Mouse (Mus musculus): ENCODE measurements at regions not wholly inside any gene's neighbourhood (a gene's known extent, or its start where the extent isn't known, plus 50 kb on each side); places are given as distances from the start of the nearest gene placed in this dataset.

DNA sequence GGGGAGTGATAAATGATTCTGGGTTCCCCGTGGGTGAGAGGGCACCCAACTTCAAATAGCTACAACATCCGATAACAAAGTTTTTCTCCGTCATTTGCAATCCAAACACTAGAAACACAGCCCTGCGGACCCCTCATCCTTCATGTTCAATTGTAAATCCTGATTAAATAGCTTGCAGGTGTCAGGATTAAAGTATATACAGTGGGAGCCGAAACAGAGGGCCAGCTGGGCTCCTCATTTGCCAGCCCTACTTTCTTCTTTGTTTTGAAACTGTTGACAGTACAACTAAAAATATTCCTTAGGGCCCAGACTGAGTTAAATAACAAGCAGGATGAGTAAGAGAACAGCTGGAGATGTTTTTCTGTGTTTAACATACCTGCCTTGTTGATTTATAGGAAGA lies 95.5 kb downstream of the Polr2m start:
- no peak overlapping the region for H3K4me2 ChIP-seq (replicated peaks)
- no peak overlapping the region for H3K27ac ChIP-seq
- no peak for DNase-seq (ENCODE audit: low spot score)
- H3K9me3 ChIP-seq (ENCODE audit: control insufficient read depth, low read length), result no peaks in the 10 kb centered on the region
- WGBS, result 74% methylated on average over 5 of the region's 5 CpGs
- no peak for ATAC-seq (ENCODE audit: low FRiP score)
- H3K27me3 ChIP-seq (ENCODE audit: control insufficient read depth, insufficient read depth, low read length), result no peaks in the 10 kb centered on the region
- no peaks in the 10 kb centered on the region for H3K4me1 ChIP-seq (replicated peaks; ENCODE audit: control insufficient read depth, insufficient read depth, low read length)
- H3K9ac ChIP-seq, result no peak overlapping the region
- no peak overlapping the region for H3K4me3 ChIP-seq (replicated peaks; ENCODE audit: low read length)
- no peaks in the 10 kb centered on the region for H3K36me3 ChIP-seq (replicated peaks; ENCODE audit: control insufficient read depth, insufficient read depth)

DNA sequence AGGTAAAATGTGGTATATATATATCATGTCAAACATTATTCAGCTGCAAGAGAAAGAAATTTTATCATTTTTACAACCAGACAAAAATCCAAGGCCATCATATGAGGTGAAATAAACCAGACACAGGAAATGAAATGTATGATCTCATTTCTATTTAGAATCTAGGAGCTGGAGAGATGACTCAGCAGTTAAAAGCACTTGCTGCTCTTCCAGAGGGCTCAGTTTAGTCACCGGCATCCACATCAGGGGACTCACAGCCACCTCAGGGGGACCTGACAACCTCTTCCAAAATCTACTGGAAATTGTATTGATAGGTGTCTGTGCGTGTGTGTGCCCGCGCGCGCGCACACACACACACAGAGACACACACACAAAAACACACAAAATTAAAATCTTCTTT lies 98.3 kb downstream of the Polr2m start:
- Histone ChIP-seq H3K27ac (no peak overlapping the region), H3K27me3 (ENCODE audit: control insufficient read depth, insufficient read depth, low read length) (no peaks in the 10 kb centered on the region), H3K4me1 (replicated peaks; ENCODE audit: control insufficient read depth, insufficient read depth, low read length) (no peaks in the 10 kb centered on the region), H3K4me3 (replicated peaks; ENCODE audit: low read length) (no peak overlapping the region), H3K9ac (no peak overlapping the region), H3K36me3 (replicated peaks; ENCODE audit: control insufficient read depth, insufficient read depth) (no peaks in the 10 kb centered on the region), H3K4me2 (replicated peaks) (no peak overlapping the region), H3K9me3 (ENCODE audit: control insufficient read depth, low read length) (no peaks in the 10 kb centered on the region)
- WGBS, result 94% methylated on average over 7 of the region's 7 CpGs
- DNase-seq (ENCODE audit: low spot score) (no peak), ATAC-seq (ENCODE audit: low FRiP score) (no peak)

DNA sequence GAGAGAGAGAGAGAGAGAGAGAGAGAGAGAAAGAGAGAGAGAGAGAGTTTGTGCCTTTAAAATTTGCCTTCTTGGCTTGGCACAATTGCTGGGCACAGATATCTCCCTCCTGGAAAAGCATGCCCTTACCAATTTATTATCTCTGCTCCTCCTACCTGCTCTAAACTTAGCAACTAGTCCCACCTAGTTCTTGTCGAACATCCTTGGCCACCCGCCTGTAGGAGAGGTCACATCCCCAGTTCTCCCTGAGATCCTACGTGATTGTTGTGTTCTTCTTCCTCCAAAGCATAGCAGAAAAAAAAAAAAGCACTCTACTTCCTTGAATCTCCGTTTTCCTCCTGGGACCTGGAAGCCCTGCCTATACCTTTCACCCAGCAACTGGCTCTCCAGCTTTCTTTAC lies 101.8 kb downstream of the Polr2m start:
- no peak overlapping the region for H3K9ac ChIP-seq
- H3K4me1 ChIP-seq (replicated peaks; ENCODE audit: control insufficient read depth, insufficient read depth, low read length), result no peaks in the 10 kb centered on the region
- H3K4me3 ChIP-seq (replicated peaks; ENCODE audit: low read length), result no peak overlapping the region
- no peak overlapping the region for H3K27ac ChIP-seq
- no peaks in the 10 kb centered on the region for H3K9me3 ChIP-seq (ENCODE audit: control insufficient read depth, low read length)
- no peak for ATAC-seq (ENCODE audit: low FRiP score)
- no peak for DNase-seq (ENCODE audit: low spot score)
- H3K36me3 ChIP-seq (replicated peaks; ENCODE audit: control insufficient read depth, insufficient read depth), result no peaks in the 10 kb centered on the region
- H3K27me3 ChIP-seq (ENCODE audit: control insufficient read depth, insufficient read depth, low read length), result no peaks in the 10 kb centered on the region
- no peak overlapping the region for H3K4me2 ChIP-seq (replicated peaks)
- WGBS, result 82% methylated on average over 4 of the region's 4 CpGs

DNA sequence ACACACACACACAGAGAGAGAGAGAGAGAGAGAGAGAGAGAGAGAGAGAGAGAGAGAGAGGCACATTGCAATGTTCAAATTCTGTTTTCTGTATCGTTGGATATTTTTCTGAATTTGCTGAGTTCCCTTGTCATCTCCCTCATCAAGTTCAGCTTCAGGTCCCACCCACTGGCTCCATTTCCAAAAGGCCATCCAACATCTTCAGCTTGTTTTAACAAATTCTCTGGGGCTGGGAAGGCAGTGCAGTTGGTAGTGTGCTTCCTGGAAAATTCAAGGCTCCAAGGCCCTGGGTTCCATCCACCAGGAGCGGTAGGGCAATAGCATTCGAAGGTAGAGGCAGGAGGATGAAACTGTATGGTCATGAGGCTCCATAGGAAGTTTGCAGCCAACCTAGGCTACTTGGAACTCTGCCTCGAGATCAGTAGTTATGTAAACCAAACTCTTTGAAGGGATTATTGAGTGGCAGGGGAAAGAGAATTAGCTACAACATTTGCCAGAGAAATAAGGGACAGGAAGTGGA lies 105.9 kb downstream of the Polr2m start:
- no peak overlapping the region for H3K27ac ChIP-seq
- no peaks in the 10 kb centered on the region for H3K9me3 ChIP-seq (ENCODE audit: control insufficient read depth, low read length)
- no peak overlapping the region for H3K4me3 ChIP-seq (replicated peaks; ENCODE audit: low read length)
- no peak overlapping the region for H3K4me2 ChIP-seq (replicated peaks)
- WGBS, result 80% methylated on average over 4 of the region's 4 CpGs
- H3K27me3 ChIP-seq (ENCODE audit: control insufficient read depth, insufficient read depth, low read length), result no peaks in the 10 kb centered on the region
- ATAC-seq (ENCODE audit: low FRiP score) (no peak), DNase-seq (ENCODE audit: low spot score) (no peak)
- no peaks in the 10 kb centered on the region for H3K36me3 ChIP-seq (replicated peaks; ENCODE audit: control insufficient read depth, insufficient read depth)
- no peaks in the 10 kb centered on the region for H3K4me1 ChIP-seq (replicated peaks; ENCODE audit: control insufficient read depth, insufficient read depth, low read length)
- no peak overlapping the region for H3K9ac ChIP-seq

- ATAC-seq (ENCODE audit: low FRiP score) (no peak), DNase-seq (ENCODE audit: low spot score) (no peak)
- no peak overlapping the region for H3K4me2 ChIP-seq (replicated peaks)
- no peak overlapping the region for H3K9ac ChIP-seq
- 87% methylated on average over 5 of the region's 5 CpGs for WGBS
- no peaks in the 10 kb centered on the region for H3K27me3 ChIP-seq (ENCODE audit: control insufficient read depth, insufficient read depth, low read length)
- H3K4me3 ChIP-seq (replicated peaks; ENCODE audit: low read length), result no peak overlapping the region
- H3K4me1 ChIP-seq (replicated peaks; ENCODE audit: control insufficient read depth, insufficient read depth, low read length), result no peaks in the 10 kb centered on the region
- no peaks in the 10 kb centered on the region for H3K36me3 ChIP-seq (replicated peaks; ENCODE audit: control insufficient read depth, insufficient read depth)
- no peak overlapping the region for H3K27ac ChIP-seq
- 0 out of 2 replicates have a peak, but pooled peaks cover 7% of the 10 kb centered on the region for H3K9me3 ChIP-seq (ENCODE audit: control insufficient read depth, low read length)
These were observed 116.0 kb downstream of the Polr2m start for GRCm38 (mm10) chr9:71369760-71370159.

DNA sequence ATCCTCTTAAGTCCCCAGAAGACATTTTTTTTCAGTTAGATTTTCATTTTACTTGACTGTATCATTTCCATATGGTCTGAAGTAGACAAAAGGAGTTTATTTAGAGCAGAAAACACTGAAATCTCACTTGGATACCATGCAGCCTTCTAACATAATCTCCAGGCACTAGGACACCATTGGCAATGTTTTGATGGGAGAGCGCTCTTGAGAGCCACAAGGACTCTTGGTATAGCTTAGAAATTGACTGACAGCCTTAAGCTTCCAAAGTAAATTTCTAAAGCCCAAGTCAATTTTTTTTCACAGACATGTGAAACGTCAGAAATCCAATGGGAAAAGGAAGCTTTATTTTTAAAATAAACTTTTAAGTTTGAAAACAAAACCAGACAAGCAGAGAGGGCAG lies 116.5 kb downstream of the Polr2m start:
- Histone ChIP-seq H3K4me3 (replicated peaks; ENCODE audit: low read length) (no peak overlapping the region), H3K4me2 (replicated peaks) (no peak overlapping the region), H3K9ac (no peak overlapping the region), H3K27ac (no peak overlapping the region), H3K36me3 (replicated peaks; ENCODE audit: control insufficient read depth, insufficient read depth) (no peaks in the 10 kb centered on the region), H3K9me3 (ENCODE audit: control insufficient read depth, low read length) (0 out of 2 replicates have a peak, but pooled peaks cover 7% of the 10 kb centered on the region), H3K27me3 (ENCODE audit: control insufficient read depth, insufficient read depth, low read length) (no peaks in the 10 kb centered on the region), H3K4me1 (replicated peaks; ENCODE audit: control insufficient read depth, insufficient read depth, low read length) (no peaks in the 10 kb centered on the region)
- WGBS, result 83% methylated on average over 2 of the region's 2 CpGs
- DNase-seq (ENCODE audit: low spot score), result no peak
- no peak for ATAC-seq (ENCODE audit: low FRiP score)

DNA sequence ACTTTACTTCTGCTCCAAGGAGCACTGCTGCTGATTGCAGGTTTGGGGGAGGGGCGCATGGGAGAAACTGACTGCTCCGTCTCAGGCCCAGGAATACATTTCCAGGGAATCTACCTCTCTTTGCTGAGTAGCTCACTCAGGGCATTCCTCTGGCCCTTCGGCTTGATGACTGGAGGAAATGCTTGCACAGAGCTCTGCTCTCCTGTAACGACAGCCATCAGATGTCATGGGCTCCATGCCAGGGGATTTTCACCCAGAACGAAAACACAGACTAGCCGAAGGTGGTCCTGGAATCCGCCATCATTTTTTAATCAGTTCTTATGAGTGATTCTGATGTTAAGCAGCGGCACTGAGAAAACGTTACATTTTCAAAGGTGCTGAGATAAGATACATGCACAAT lies 119.2 kb downstream of the Polr2m start:
- 69% methylated on average over 9 of the region's 9 CpGs for WGBS
- H3K27me3 ChIP-seq (ENCODE audit: control insufficient read depth, insufficient read depth, low read length), result no peaks in the 10 kb centered on the region
- H3K27ac ChIP-seq, result no peak overlapping the region
- no peak for DNase-seq (ENCODE audit: low spot score)
- no peak overlapping the region for H3K9ac ChIP-seq
- no peak overlapping the region for H3K4me2 ChIP-seq (replicated peaks)
- no peak overlapping the region for H3K4me3 ChIP-seq (replicated peaks; ENCODE audit: low read length)
- no peaks in the 10 kb centered on the region for H3K4me1 ChIP-seq (replicated peaks; ENCODE audit: control insufficient read depth, insufficient read depth, low read length)
- H3K9me3 ChIP-seq (ENCODE audit: control insufficient read depth, low read length), result 0 out of 2 replicates have a peak, but pooled peaks cover 7% of the 10 kb centered on the region
- no peak for ATAC-seq (ENCODE audit: low FRiP score)
- no peaks in the 10 kb centered on the region for H3K36me3 ChIP-seq (replicated peaks; ENCODE audit: control insufficient read depth, insufficient read depth)

DNA sequence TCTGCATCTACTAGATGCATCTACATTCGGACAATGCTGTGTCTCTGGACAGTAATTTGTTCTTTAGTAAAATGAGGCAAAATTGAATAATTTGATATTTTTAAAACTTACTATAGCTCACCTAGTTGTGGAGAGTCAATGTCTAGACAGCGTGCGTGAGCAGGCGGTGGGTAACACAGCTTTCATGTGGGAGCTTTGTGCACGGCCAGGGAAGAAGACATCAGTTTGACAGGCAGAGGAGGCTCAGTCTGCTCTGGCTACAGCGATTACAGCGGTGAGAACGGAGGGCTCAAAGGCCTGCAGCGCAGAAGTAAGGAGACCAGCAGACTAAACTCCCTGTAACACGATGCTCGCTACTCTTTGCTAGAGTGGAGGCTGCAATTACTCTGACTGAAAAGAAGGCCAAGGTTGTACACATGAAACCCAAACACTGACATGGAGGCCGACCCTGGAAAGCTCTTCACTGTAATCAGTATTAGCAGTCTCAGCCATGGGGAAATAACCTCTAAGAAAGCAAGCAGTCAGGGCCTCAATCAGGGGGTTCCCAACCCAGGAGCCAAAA lies 120.5 kb downstream of the Polr2m start:
- H3K4me2 ChIP-seq (replicated peaks), result no peak overlapping the region
- H3K36me3 ChIP-seq (replicated peaks; ENCODE audit: control insufficient read depth, insufficient read depth), result no peaks in the 10 kb centered on the region
- no peak overlapping the region for H3K4me3 ChIP-seq (replicated peaks; ENCODE audit: low read length)
- H3K27ac ChIP-seq, result no peak overlapping the region
- H3K4me1 ChIP-seq (replicated peaks; ENCODE audit: control insufficient read depth, insufficient read depth, low read length), result no peaks in the 10 kb centered on the region
- DNase-seq (ENCODE audit: low spot score) (no peak), ATAC-seq (ENCODE audit: low FRiP score) (no peak)
- WGBS, result 61% methylated on average over 12 of the region's 12 CpGs
- no peaks in the 10 kb centered on the region for H3K27me3 ChIP-seq (ENCODE audit: control insufficient read depth, insufficient read depth, low read length)
- 0 out of 2 replicates have a peak, but pooled peaks cover 7% of the 10 kb centered on the region for H3K9me3 ChIP-seq (ENCODE audit: control insufficient read depth, low read length)
- no peak overlapping the region for H3K9ac ChIP-seq

DNA sequence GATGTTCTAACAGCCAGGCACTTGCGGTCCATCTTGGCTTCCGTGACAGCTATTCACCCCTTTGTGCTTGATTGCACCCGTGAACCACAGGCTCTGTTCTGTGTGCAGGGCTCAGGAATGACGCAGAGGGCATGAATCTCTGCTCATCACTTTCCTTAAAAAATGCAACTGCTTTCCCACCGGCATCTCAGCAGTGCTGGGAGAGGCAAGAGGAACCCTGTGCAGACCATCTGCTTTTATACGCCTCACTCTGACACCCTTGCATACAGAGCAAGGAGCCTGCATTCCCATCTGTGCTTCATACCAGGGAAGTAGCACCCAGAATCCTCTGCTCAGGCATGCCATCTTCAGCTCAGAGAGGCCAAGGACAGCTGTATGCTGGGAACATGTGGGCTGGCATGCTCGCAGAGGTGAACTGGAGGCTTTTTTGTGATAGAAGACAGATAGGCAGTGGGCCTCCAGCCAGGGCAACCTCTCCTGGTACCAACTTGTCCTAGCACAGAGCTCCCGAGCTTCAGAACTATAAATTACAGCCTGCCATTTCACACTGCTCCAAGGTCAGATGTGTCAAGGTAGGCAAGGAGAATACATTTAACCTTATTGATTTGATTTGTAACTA lies 121.6 kb downstream of the Polr2m start:
- H3K27ac ChIP-seq, result no peak overlapping the region
- H3K4me2 ChIP-seq (replicated peaks), result no peak overlapping the region
- no peaks in the 10 kb centered on the region for H3K36me3 ChIP-seq (replicated peaks; ENCODE audit: control insufficient read depth, insufficient read depth)
- DNase-seq (ENCODE audit: low spot score) (no peak), ATAC-seq (ENCODE audit: low FRiP score) (no peak)
- WGBS, result 68% methylated on average over 8 of the region's 8 CpGs
- H3K4me1 ChIP-seq (replicated peaks; ENCODE audit: control insufficient read depth, insufficient read depth, low read length), result no peaks in the 10 kb centered on the region
- H3K4me3 ChIP-seq (replicated peaks; ENCODE audit: low read length), result no peak overlapping the region
- H3K27me3 ChIP-seq (ENCODE audit: control insufficient read depth, insufficient read depth, low read length), result no peaks in the 10 kb centered on the region
- H3K9me3 ChIP-seq (ENCODE audit: control insufficient read depth, low read length), result 0 out of 2 replicates have a peak, but pooled peaks cover 7% of the 10 kb centered on the region
- no peak overlapping the region for H3K9ac ChIP-seq
